Mouse (Mus musculus) kidney, postnatal 4 days (tissue): ENCODE results near the gene Slc28a1.

Source experiments
- DNase-seq, 2 experiments: peaks; one replicate each; pipeline ENCODE4 v3.0.0; 2021; ENCODE audit warnings: mixed read lengths in 2 of 2

Slc28a1 gene

GRCm38 (mm10) chr7:81214153-81214907 is 99.7 kb downstream of the Slc28a1 start:
- peak; percentile 38 to 64 for DNase-seq

- no peak for DNase-seq
These were observed 101.4 kb downstream of the Slc28a1 start for GRCm38 (mm10) chr7:81215950-81216349.

- no peak for DNase-seq
These were observed 104.7 kb downstream of the Slc28a1 start for GRCm38 (mm10) chr7:81219321-81219720.
